ENCODE assay signal across 15 mouse cellular contexts in genomic region chr10:98012916-98013315, GRCm38 (mm10).
"Had no signal": no experiment of that assay in that cellular context is flagged by ENCODE, and none has a peak within 500 bp of the region (broad histone marks: within the 10 kb centered on the region; RNA-seq: fewer than 3 reads in every experiment).

No protein-coding gene starts in this region.

- ATAC-seq: hindbrain, postnatal 0 days; intestine, embryonic 16.5 days had no signal

- DNase-seq: gastrocnemius, postnatal 14 days; gastrocnemius, postnatal 36 days; heart, adult 11 months; heart, adult 2 months; heart, postnatal 14 days; heart, postnatal 36 days; kidney, adult 11 months; kidney, adult 2 months; kidney, adult 9 months; kidney, postnatal 14 days; kidney, postnatal 36 days; liver; liver, embryonic 13.5 days had no signal
